Mouse (Mus musculus) forebrain, embryonic 12.5 days (tissue): Measurements from ENCODE around the gene Sfxn5. TPM values are rescaled to one million over a fixed set of nuclear protein-coding genes. Genes with fewer than 3 reads are reported as not detected.

Experiments
- ATAC-seq: fragments of 200-750 bp; cut with Nextera tagmentation; 2 replicates; pipeline ENCODE4 v1.8.0; 2017; ENCODE audit warnings: moderate TSS enrichment; ENCODE audit not compliant: low FRiP score
- H3K27ac ChIP-seq: fragments of 300-500 bp; sonication (generic); 2 replicates; pipeline ENCODE4 v1.5.1; 2016; ENCODE audit warnings: mild to moderate bottlenecking
- H3K27me3 ChIP-seq: fragments of 300-500 bp; sonication (generic); 2 replicates; pipeline ENCODE4 v1.6.1; 2016; ENCODE audit warnings: mild to moderate bottlenecking
- H3K36me3 ChIP-seq: fragments of 300-500 bp; sonication (generic); replicated peaks from 2 replicates; pipeline ENCODE4 v1.6.1; 2016; ENCODE audit warnings: mild to moderate bottlenecking
- H3K4me1 ChIP-seq: fragments of 300-500 bp; sonication (generic); 2 replicates; pipeline ENCODE4 v1.6.1; 2016
- H3K4me2 ChIP-seq: fragments of 300-500 bp; sonication (generic); 2 replicates; pipeline ENCODE4 v1.6.1; 2016; ENCODE audit warnings: mild to moderate bottlenecking, moderate library complexity
- H3K4me3 ChIP-seq: fragments of 300-500 bp; sonication (generic); replicated peaks from 2 replicates; pipeline ENCODE4 v1.5.1; 2016; ENCODE audit warnings: mild to moderate bottlenecking
- H3K9ac ChIP-seq: fragments of 300-500 bp; sonication (generic); 2 replicates; pipeline ENCODE4 v1.6.1; 2016; ENCODE audit warnings: mild to moderate bottlenecking
- H3K9me3 ChIP-seq: fragments of 300-500 bp; sonication (generic); 2 replicates; pipeline ENCODE4 v1.6.1; 2016
- WGBS: fragments of 180-500 bp; shearing (Covaris S2); methylation state at CpG from one replicate; pipeline ENCODE4 v1.1.7; 2016; 5-methylcytosine and 5-hydroxymethylcytosine counted together
- polyA plus RNA-seq: library from polyadenylated mRNA; unstranded; fragments of >200 nt; fragmentation: Nextera tagmentation; extraction: Ambion mirVana; gene quantifications from 2 replicates; pipeline ENCODE4 v1.2.1, GENCODE M21; 2016

The Sfxn5 gene
- polyA plus RNA-seq, 1 experiment from 2014 or later: 16.8 TPM

GRCm38 (mm10) chr6:85259094-85259630 lies 74.1 kb downstream of the Sfxn5 start:
- Histone ChIP-seq H3K4me3 (no peak overlapping the region), H3K27me3 (peaks cover 27% of the 10 kb centered on the region), H3K4me1 (peaks cover 29% of the 10 kb centered on the region), H3K9me3 (no peaks in the 10 kb centered on the region), H3K4me2 (no peak overlapping the region), H3K9ac (no peak overlapping the region), H3K36me3 (no peaks in the 10 kb centered on the region), H3K27ac (0 out of 2 replicates have a peak overlapping the region, but pooled peaks have one; percentile 46)
- no peak for ATAC-seq
- WGBS: 53% methylated on average over 12 of the region's 12 CpGs

GRCm38 (mm10) chr6:85255578-85255977 lies 77.6 kb downstream of the Sfxn5 start:
- peaks cover 4% of the 10 kb centered on the region; the same call in 1 of the 2 replicates for H3K27me3 ChIP-seq
- no peak overlapping the region for H3K4me3 ChIP-seq
- 52% methylated on average over 6 of the region's 6 CpGs for WGBS
- H3K27ac ChIP-seq: no peak overlapping the region
- peaks cover 31% of the 10 kb centered on the region for H3K4me1 ChIP-seq
- no peak overlapping the region for H3K4me2 ChIP-seq
- H3K9ac ChIP-seq: no peak overlapping the region
- H3K36me3 ChIP-seq: no peaks in the 10 kb centered on the region
- ATAC-seq: no peak
- H3K9me3 ChIP-seq: no peaks in the 10 kb centered on the region

- H3K36me3 ChIP-seq: no peaks in the 10 kb centered on the region
- H3K4me3 ChIP-seq: no peak overlapping the region
- no peaks in the 10 kb centered on the region for H3K9me3 ChIP-seq
- peaks cover 4% of the 10 kb centered on the region; the same call in 1 of the 2 replicates for H3K27me3 ChIP-seq
- no peak overlapping the region for H3K27ac ChIP-seq
- no peak overlapping the region for H3K4me2 ChIP-seq
- WGBS: 59% methylated on average over 7 of the region's 7 CpGs
- H3K4me1 ChIP-seq: peaks cover 32% of the 10 kb centered on the region
- no peak for ATAC-seq
- H3K9ac ChIP-seq: no peak overlapping the region
Measured at GRCm38 (mm10) chr6:85253994-85254541, 79.2 kb downstream of the Sfxn5 start.

- 90% methylated on average over 3 of the region's 3 CpGs for WGBS
Measured at GRCm38 (mm10) chr6:85253275-85253674, 79.9 kb downstream of the Sfxn5 start.

GRCm38 (mm10) chr6:85252251-85253058 lies 80.8 kb downstream of the Sfxn5 start:
- ATAC-seq: peak; percentile 64; the same call in 1 of the 2 replicates
- H3K36me3 ChIP-seq: no peaks in the 10 kb centered on the region

More at GRCm38 (mm10) chr6:85253275-85253674, 79.9 kb downstream of the Sfxn5 start:
- H3K27ac ChIP-seq: no peak overlapping the region
- no peak overlapping the region for H3K4me3 ChIP-seq
- peaks cover 24% of the 10 kb centered on the region for H3K4me1 ChIP-seq
- H3K27me3 ChIP-seq: peaks cover 4% of the 10 kb centered on the region; the same call in 1 of the 2 replicates
- H3K4me2 ChIP-seq: no peak overlapping the region
- no peaks in the 10 kb centered on the region for H3K36me3 ChIP-seq
- H3K9me3 ChIP-seq: no peaks in the 10 kb centered on the region
- H3K9ac ChIP-seq: no peak overlapping the region
- no peak for ATAC-seq

GRCm38 (mm10) chr6:85250811-85251241 lies 82.4 kb downstream of the Sfxn5 start:
- no peak for ATAC-seq
- no peaks in the 10 kb centered on the region for H3K36me3 ChIP-seq
- H3K27ac ChIP-seq: 0 out of 2 replicates have a peak overlapping the region, but pooled peaks have one; percentile 31
- 40% methylated on average over 6 of the region's 6 CpGs for WGBS
- H3K27me3 ChIP-seq: peaks cover 4% of the 10 kb centered on the region; the same call in 1 of the 2 replicates
- H3K4me1 ChIP-seq: peaks cover 24% of the 10 kb centered on the region
- H3K4me2 ChIP-seq: no peak overlapping the region
- no peak overlapping the region for H3K9ac ChIP-seq
- H3K4me3 ChIP-seq: no peak overlapping the region
- H3K9me3 ChIP-seq: no peaks in the 10 kb centered on the region

More at GRCm38 (mm10) chr6:85252251-85253058, 80.8 kb downstream of the Sfxn5 start:
- 0 out of 2 replicates have a peak overlapping the region, but pooled peaks have one; percentile 42 for H3K27ac ChIP-seq
- no peak overlapping the region for H3K4me2 ChIP-seq
- no peaks in the 10 kb centered on the region for H3K9me3 ChIP-seq
- peaks cover 4% of the 10 kb centered on the region; the same call in 1 of the 2 replicates for H3K27me3 ChIP-seq
- H3K4me1 ChIP-seq: peaks cover 24% of the 10 kb centered on the region
- H3K4me3 ChIP-seq: no peak overlapping the region
- 61% methylated on average over 17 of the region's 17 CpGs for WGBS
- no peak overlapping the region for H3K9ac ChIP-seq

- WGBS: 74% methylated on average over 9 of the region's 9 CpGs
- Histone ChIP-seq H3K4me2 (no peak overlapping the region), H3K27ac (no peak overlapping the region), H3K4me1 (peaks cover 24% of the 10 kb centered on the region), H3K9ac (no peak overlapping the region), H3K4me3 (no peak overlapping the region), H3K27me3 (peaks cover 4% of the 10 kb centered on the region; the same call in 1 of the 2 replicates), H3K9me3 (no peaks in the 10 kb centered on the region), H3K36me3 (peaks cover 7% of the 10 kb centered on the region; the same call in 1 of the 2 replicates)
- no peak for ATAC-seq
Measured at GRCm38 (mm10) chr6:85249821-85250220, 83.4 kb downstream of the Sfxn5 start.

GRCm38 (mm10) chr6:85239044-85239489 lies 94.2 kb downstream of the Sfxn5 start:
- 0 out of 2 replicates have a peak overlapping the region, but pooled peaks have one; percentile 4 for H3K4me2 ChIP-seq
- H3K4me1 ChIP-seq: peaks cover 47% of the 10 kb centered on the region
- no peak overlapping the region for H3K9ac ChIP-seq
- WGBS: 5% methylated on average over 4 of the region's 4 CpGs
- H3K9me3 ChIP-seq: no peaks in the 10 kb centered on the region
- 0 out of 2 replicates have a peak, but pooled peaks cover 4% of the 10 kb centered on the region for H3K27me3 ChIP-seq
- no peak overlapping the region for H3K27ac ChIP-seq
- ATAC-seq: peak; percentile 52; the same call in 1 of the 2 replicates
- no peaks in the 10 kb centered on the region for H3K36me3 ChIP-seq
- H3K4me3 ChIP-seq: no peak overlapping the region

- Histone ChIP-seq H3K9ac (no peak overlapping the region), H3K9me3 (no peaks in the 10 kb centered on the region), H3K36me3 (no peaks in the 10 kb centered on the region), H3K4me3 (no peak overlapping the region), H3K4me2 (no peak overlapping the region), H3K27ac (peak overlapping the region; percentile 27; the same call in 1 of the 2 replicates), H3K27me3 (peaks cover 4% of the 10 kb centered on the region; the same call in 1 of the 2 replicates), H3K4me1 (peaks cover 52% of the 10 kb centered on the region)
- WGBS: 45% methylated on average over 10 of the region's 10 CpGs
- peak; percentile 51; the same call in 1 of the 2 replicates for ATAC-seq
Measured at GRCm38 (mm10) chr6:85237595-85238337, 95.5 kb downstream of the Sfxn5 start.

- peaks cover 59% of the 10 kb centered on the region for H3K4me1 ChIP-seq
- peak overlapping the region; percentile 27; the same call in 1 of the 2 replicates for H3K27ac ChIP-seq
- H3K27me3 ChIP-seq: peaks cover 4% of the 10 kb centered on the region
- H3K36me3 ChIP-seq: no peaks in the 10 kb centered on the region
- H3K9ac ChIP-seq: no peak overlapping the region
- H3K9me3 ChIP-seq: no peaks in the 10 kb centered on the region
- H3K4me2 ChIP-seq: no peak overlapping the region
- 32% methylated on average over 5 of the region's 5 CpGs for WGBS
- ATAC-seq: peak; percentile 30; the same call in 1 of the 2 replicates
- no peak overlapping the region for H3K4me3 ChIP-seq
Measured at GRCm38 (mm10) chr6:85237001-85237400, 96.2 kb downstream of the Sfxn5 start.

GRCm38 (mm10) chr6:85234796-85235195 lies 98.4 kb downstream of the Sfxn5 start:
- H3K27me3 ChIP-seq: peaks cover 11% of the 10 kb centered on the region
- ATAC-seq: no peak
- no peak overlapping the region for H3K4me2 ChIP-seq
- H3K9ac ChIP-seq: no peak overlapping the region
- H3K36me3 ChIP-seq: no peaks in the 10 kb centered on the region
- H3K9me3 ChIP-seq: no peaks in the 10 kb centered on the region
- H3K4me3 ChIP-seq: no peak overlapping the region
- peaks cover 66% of the 10 kb centered on the region for H3K4me1 ChIP-seq
- no peak overlapping the region for H3K27ac ChIP-seq
- 29% methylated on average over 5 of the region's 5 CpGs for WGBS
